Mouse (Mus musculus): ENCODE measurements at regions not wholly inside any gene's neighbourhood (a gene's known extent, or its start where the extent isn't known, plus 50 kb on each side); places are given as distances from the start of the nearest gene placed in this dataset.

DNA sequence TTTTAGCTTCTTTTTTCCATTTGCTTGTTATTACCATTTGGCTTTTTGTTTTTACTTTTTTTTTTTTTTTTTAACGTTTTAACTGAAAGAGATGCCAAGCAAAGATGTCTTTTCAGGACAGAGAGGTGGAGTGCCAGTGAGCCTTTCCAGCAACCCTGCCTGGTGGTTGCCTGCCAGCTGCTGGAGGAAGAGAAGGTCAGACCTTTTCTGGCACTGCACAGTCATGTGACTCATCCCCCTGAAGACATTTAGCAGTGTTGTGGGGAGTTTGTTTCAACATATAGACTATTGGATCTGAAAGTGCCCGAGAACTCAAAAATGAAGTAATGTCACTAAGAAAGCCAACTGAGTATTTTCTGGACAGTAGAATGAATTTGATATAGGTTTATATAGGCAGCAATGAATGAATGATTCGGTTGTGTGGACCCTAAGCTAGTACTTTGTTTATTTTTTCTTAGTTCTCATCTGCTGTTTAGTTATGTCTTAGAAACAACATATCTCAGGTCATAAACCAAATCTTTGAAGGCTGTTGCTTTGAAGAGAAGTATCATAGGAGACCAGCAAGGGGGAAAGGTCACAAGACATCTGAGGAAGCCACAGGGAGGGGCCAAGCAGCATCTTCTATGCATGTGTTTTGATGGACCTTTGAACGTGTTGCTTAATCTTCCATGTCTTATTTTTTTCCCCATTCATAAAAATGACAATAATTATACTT is 604.2 kb downstream of the Ptprc start:
- no peak for DNase-seq (ENCODE audit: low spot score in 2 of 2)

DNA sequence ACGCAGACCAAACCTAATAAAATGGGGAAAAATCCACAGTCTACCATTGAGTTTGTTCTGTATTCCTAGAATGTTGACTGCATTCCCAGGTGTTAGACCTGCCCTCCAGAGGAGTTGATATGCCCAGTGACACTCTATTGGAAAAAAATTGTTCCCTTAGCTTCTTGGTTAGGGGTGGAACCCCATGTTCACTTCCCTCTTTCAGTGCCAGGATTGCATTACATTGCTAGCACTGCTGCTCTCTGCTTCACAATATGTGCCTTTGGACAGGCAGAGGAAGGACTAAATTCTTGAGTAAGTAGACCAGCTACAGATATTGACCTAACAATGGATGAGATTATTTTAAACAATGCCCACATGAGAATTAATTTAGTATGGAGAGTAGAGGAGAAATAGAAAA is 607.3 kb upstream of the Nr5a2 start:
- no peak for DNase-seq (ENCODE audit: low spot score in 2 of 2)

DNA sequence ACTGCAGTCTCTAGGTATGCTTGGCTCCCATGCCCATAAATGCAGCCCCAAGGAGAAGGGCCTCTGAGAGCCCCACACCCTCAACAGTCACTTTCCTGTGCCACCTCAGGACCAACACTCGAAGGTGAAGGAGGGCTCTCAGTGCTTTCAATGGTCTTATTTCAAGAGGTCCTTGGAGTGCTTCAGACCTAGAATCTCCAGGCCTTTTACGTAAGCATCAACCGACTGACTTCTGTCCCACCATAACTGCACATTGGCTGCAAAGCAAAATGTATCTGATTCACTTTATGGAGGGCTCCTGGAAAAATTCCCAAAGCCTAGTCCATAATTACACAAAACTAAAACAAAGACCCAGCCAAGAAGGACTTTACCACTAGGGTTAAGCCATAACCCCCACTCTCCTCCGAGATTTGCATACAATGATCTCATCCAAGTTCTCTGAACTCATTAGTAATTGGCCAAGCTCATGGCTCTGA is 605.4 kb upstream of the Nr5a2 start:
- no peak for DNase-seq (ENCODE audit: low spot score in 2 of 2)

DNA sequence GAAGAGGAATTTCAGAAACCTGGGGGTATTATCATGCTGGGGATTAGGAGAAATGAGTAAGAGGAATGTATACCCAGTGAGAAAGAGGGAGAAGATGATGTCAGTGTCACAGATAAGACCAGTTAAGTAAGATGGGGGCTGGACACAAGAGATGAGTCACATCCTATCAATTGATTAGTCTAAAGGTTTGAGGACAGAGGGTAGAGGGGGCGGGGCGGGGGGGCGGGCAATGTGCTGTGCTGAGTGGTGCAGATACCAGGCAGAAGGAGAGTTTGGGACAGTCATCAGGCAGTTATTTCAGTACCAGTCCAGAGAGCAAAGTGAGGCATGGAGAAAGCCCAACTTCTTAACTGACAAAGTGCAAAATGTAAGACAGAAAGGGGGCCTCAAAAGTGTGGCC is 601.4 kb upstream of the Nr5a2 start:
- DNase-seq (ENCODE audit: low spot score in 2 of 2) = no peak

DNA sequence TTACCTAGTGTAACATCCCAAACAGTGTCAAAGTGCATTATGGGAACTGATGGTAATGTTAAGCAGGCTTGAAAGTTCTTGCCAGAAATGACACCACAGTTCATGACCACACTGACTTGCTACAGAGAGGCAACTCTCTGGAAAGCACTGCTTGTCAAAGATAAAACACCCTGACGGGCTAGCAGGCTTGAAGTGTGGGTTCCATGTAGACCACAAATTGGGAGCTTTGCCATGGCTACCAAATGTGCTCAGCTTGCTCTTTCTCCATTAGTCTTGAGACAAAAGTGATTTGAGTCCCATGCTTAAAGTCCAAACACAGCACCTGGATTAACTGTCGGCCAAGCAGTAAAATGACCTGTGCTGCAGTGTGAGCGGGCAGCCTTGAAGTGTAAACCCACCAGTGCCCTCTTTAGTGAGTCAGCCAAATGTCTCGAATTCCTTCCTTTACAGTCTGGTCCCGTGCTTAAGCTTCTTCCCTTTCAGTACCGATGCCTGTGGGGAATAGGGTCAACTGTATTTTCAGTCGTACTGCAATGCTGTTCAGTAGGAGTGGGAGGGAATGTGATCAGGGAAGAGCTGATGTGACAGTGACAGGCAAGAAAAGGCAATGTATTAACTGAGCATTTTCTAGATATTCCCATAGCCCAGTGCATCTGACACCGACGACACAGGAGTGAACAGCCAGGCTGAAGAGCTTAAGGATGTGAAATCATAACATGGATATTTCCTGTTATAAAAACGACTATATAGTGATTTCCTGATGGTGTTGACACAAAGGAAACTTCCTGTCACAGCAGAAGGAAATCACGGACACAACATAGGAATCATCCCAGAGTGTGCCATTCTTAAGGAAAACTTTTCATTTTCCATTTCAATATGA is 600.4 kb upstream of the Nr5a2 start:
- no peak for DNase-seq (ENCODE audit: low spot score in 2 of 2)

DNA sequence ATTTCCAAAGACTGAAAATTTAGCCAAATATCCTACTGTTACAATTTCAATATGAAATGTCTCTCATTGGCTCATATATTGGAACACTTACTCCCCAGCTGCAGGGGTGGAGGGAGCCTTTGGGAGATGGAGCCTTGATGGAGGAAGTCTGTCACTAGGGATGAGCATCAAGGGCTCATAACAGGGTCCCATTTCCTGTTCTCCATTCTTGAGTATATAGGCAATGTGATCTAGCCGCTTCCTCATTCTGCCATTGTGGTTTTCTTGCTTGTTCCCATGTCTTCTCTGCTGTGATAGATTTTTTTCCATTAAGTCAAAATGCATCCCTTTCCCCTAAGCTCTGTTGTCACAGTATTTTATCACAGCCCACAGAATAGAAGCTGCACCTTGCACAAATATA is 589.4 kb upstream of the Nr5a2 start:
- no peak for DNase-seq (ENCODE audit: low spot score in 2 of 2)

DNA sequence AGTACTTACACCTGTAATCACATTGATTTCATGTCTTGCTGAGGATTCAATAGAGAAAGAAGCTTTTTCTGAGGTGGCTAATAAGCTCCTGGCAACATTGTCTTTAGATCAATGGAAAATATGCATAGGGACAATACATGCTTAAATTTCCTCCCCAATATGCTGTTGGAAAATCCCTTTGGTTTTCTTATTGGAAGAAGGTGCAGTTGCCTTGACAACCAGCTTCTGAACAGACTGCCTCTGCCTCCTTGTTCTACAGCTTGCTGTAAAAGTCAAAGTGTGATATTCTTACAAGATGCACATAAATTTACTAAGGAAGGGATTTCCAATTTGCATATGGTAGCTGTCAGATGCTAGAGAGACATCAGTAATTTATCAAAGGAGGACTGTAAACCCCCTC is 585.4 kb upstream of the Nr5a2 start:
- peak; percentile 37 to 73 for DNase-seq (ENCODE audit: low spot score in 2 of 2)

DNA sequence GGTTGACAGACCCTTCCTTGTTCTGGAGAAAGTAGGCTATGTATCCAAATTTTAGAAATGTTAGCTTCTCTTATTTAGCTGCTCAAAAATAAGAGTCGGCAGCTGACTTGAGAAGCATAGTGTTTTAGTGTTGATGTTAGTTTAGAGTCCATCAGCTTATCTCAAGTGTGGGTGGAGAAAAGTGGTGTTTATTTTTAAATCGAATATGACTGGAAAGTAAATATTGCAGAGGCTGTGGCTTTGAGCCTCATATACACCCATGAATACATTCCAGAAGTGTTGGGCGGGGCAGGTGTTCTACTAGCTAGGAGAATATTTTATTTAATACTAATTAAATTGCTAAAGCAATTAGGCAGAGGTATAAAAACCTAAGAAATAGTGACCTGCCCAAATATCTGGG is 583.6 kb upstream of the Nr5a2 start:
- DNase-seq (ENCODE audit: low spot score in 2 of 2) = no peak

DNA sequence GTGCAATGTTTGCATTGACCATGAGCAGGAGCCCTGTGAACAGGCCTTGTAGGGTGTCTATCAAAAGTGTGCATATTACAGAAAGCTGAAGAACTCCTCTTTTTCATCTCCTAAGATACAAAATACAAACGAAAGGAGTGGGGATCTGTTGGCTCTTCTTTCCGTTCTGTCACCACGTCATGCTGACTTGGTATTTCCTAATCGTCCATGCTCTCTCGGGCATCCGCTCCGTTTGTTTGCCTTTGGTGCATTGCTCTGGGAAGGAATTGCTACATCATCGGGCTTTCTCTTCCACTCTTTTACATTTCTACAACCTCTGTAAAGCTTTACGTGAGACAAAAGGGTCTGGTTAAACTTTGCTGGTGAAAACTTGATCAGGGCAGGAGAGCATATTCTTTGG is 581.2 kb upstream of the Nr5a2 start:
- DNase-seq (ENCODE audit: low spot score in 2 of 2) = no peak

DNA sequence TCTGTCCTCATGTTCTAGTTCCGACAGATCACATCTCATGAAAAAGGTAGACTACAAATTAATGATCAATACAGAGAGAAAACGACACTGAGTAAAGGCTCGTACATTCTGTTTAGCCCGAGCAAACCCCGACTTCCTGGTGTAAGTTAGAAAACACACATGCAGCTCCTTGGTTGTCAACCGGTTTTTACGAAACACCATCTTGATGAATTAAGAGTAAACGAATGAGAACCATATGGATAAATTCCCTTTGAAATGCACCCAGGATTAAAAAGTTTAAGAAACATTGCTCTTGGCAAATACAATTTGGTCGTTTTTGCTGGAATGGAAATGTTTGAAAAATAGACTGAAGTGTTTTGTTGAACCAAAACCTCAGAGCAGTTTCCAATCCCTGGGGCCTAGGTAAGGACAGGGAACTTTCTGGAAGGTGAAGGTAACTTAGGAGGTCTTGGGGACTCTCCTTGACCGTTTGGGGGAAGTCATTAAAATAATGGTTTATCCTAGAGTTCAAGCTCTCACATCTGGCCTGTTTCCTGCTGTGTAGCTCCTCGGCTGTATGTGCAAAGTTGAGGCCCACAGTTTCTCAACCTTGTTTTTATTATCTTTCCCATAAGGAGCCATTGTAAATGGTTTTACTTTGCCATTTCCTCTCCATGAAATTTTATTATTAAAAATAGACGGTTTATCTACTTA is 579.3 kb upstream of the Nr5a2 start:
- no peak for DNase-seq (ENCODE audit: low spot score in 2 of 2)

DNA sequence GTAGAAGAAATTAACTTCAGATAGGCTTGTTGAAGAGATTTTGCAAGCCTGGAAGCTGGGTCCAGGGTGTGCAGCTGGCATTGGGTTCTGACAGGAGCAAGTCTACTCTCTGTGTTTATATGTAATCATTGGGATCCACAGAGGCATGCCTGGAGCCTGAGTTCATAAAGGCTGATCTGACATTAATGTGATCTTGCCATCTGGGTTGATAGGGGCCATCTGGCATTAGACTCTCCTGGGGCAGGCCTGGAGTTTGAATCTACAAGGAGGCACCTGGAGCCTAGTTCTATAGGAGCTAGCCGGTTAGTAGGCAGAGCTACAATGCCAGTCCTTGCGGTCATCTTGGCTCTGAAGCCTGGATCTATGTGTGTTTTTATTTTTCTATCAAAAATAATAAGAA is 554.5 kb upstream of the Nr5a2 start:
- no peak for DNase-seq (ENCODE audit: low spot score in 2 of 2)

DNA sequence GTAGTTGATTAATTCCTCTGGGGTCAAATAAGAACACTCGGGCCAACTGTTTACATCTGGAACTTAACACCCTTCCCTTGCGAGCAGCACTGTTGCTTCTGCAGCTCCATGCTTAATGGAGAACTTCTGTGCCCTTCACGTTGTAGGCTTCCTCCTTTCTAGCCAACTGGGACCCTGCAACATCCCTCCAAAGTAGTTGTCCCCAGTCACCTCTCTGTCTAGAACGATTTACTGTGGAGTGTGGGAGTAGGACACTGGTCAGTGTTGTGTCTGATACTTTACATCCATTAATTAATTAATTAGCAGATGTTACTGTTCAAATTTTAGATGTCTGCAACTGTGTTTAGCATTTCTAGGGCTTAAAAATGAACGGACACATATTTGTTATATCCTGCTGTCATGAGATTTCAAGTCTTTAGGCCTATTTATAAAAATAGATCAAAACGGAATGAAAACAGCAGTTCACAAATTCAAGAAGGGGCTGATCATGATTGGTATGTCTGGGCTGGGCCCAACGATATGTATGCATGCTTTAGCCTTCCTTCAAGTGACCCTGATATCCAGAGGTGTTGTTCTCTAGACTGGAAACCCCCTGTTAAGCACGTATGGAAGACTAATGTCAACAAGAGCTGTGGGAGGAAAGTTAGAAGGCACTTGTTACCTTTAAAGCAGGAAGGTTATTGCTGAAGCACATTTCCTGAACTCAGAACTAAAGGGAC is 543.6 kb upstream of the Nr5a2 start:
- DNase-seq (ENCODE audit: low spot score in 2 of 2) = no peak

DNA sequence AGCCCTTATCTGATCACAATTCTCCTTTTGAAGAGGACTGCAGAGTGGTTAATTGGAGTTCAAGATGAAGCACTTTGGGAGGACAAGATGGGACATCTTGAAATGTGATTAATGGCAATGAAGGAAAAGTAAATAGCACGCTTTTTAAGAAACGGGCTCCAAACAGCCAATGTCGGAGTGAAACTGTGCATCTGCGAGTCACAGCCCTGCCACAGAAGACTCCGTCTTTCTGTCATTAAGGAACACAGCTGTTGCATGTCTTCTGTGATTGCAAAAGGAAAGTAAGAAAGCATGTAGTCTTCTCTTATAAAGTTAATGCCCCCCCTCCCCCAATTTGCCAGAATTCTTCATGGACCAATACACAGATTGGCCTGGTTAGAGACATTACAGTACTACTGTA is 528.0 kb upstream of the Nr5a2 start:
- DNase-seq (ENCODE audit: low spot score in 2 of 2) = no peak

DNA sequence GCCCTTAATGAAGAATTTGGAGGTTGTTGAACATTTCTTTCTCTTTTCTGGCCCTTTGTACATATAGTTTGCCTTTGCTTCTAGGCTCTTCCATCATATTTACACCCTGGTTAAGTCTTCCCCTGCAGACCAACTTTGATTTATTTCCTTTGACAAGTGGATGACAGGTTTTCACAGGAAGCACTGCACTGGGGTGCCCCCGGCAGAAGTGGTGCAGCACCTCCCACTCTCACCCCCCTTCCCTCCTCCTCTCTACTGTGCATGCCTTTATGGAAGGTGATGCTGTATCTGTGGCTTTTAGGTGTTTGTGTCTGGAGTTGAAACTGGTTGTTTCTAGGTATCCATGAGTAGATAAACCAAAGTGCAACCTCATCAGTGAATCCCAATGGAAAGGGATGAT is 518.2 kb upstream of the Nr5a2 start:
- no peak for DNase-seq (ENCODE audit: low spot score in 2 of 2)

DNA sequence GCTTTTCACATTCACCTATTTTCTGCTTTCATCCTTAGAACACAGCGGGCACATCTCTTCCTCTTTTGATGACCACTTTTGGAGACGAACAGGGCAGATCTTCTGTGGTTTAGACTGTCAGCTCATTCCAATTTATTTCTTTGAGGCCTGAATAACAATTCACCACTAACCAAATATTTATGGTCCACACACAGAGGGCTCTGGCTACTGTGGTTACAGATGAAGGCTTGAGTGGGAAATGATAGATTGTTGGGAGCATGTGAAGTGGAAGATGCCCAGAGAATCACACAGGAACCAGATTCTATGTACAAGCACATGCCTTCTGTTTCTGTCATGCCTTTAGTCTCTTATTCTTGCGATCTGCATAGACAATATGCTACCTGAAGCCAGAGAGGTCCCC is 517.0 kb upstream of the Nr5a2 start:
- no peak for DNase-seq (ENCODE audit: low spot score in 2 of 2)

DNA sequence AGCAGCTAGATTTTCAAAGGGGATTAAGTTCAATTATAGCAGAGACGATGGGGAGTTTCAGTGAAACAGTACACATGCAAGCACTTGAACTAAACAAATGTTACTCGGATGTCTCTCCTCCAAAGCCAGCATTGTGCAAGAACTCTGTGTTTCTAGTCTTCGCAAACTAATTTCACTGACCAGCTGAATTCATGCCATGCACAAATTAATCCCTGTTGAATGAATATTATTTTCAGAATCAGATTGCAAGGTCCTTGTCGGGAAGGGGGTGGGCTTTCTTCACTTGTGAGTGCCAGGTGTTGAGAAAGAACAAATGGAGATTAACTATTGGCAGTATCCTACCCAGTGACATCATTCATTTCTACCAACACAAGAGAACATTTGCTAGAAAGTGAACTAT is 514.6 kb upstream of the Nr5a2 start:
- no peak for DNase-seq (ENCODE audit: low spot score in 2 of 2)

DNA sequence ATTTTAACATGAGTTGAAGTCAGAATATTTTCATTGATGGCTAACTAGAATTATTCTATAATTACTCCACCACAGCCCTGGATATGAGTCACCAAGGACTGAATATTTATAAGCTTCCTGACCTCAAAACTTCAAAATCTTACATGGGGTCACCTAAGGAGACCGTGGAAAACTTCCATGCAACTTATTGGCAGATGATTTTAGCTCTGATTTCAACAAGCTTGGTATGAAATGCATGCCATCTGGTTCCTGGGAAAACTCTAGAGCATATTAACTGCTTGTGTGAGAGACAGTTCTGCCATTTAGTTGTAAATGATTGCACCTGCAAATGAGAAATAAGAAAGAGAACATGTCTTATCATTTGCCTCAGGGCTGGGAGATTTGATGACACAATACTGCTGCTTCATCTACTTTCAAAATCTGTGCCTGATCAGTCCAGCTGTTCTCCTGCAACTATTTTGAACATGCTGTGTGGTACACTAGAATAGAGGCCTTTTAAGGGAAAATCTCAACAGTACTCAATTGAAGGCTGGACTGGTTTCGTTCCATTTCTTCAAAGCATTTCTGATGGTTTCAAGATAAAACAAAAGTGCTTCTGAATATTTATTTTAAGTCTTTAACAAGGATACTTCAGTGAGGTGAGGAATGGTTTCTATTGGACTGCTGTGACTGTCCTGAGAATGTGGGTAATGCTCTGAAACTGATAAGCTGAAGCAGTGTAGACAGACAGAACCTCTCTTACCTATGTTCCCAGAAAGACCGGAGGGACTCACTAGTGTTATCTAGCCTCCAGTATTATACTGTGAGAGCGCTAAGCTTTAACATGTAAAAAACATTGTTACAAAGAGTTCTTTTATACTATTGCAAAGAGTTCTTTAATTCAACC is 513.8 kb upstream of the Nr5a2 start:
- DNase-seq (ENCODE audit: low spot score in 2 of 2) = peak; percentile 45 to 77

DNA sequence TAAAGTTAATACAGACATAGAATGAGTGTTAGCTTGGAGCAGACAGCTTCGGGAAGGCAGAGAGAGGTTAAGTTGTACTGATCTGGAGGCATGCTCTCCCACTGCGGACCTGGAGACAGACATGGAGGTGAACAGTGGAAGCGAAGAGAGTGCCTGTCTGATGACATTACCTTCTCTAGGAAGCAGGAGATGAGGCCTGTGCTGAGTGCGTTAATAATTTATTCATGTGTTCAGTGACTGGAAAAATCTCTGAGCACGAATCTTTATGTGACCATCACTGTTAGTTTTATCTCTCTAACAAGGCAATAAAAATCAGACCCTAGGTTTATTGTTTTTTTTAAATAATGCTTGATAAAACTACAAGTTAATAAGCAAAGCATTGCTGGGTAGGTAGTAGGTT is 504.7 kb upstream of the Nr5a2 start:
- DNase-seq (ENCODE audit: low spot score in 2 of 2) = no peak

DNA sequence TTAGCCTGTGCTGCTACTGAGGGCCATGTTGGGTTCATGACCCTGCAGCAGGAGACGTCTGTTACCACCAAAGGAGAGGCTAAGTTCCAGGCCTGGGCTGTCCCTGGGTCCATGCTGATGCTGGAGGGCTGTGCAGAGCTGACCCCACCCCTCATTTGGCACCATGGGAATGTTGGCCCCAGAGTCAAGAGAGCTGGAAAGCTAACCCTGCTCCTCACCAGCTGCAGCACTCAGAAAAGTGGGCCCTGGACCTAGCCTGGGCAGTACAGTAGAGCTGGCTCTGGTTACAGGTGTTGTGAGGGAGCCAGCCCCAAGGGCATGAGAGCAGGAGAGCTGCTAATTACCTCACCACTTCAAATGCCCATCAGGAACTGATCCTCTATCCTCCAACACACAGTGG is 500.9 kb upstream of the Nr5a2 start:
- DNase-seq (ENCODE audit: low spot score in 2 of 2) = no peak

DNA sequence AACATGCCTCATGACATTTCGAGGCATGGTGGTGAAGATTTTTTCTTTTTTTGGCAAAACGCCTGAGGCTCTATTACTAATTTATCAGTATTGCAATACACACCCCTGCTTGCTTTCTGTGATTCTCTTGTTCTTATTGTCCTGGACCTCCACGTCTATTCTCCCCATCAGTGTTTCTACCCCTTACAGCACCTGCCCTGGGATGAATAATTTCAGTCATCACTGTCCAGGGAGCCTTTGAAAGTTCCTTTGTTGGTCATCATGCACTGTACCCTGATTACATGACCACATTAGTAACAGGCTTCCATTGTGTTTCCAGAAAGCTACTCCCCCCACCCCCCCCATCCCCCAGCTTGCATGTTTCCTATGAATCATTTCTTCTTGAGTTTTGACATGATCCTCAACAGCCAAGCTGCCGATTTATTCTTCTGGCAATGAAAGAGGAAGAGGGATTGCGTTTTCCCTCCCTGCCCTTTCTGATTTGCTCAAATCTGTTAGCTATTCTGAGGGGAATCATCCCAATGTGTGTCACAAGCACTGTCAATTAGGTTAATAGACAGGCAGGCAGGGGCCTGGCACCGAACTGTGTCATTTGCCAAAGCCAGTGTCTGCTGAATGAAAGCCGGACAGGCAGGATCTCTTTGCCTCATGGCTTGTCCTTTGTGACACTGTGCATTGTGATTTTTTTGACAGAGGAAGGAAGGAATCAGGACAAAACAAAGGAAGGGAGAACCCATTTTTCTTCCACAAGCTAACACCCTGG is 493.4 kb upstream of the Nr5a2 start:
- DNase-seq (ENCODE audit: low spot score in 2 of 2) = peak; percentile 26 to 31

All from right cerebral cortex, postnatal 10 days (tissue).